Mouse (Mus musculus) heart, embryonic 11.5 days (tissue): ENCODE data around the gene Nupr1. TPM values are rescaled to one million over a fixed set of nuclear protein-coding genes. Genes with fewer than 3 reads are reported as not detected.

ENCODE experiments used
- ATAC-seq: fragments of 200-750 bp; cut with Nextera tagmentation; replicated peaks from 2 replicates; pipeline ENCODE4 v1.8.0; 2017; ENCODE audit warnings: moderate library complexity; ENCODE audit not compliant: insufficient number of reproducible peaks, low FRiP score, low TSS enrichment
- H3K27ac ChIP-seq: fragments of 300-500 bp; sonication (generic); 2 replicates; pipeline ENCODE4 v1.5.1; 2014; ENCODE audit warnings: mild to moderate bottlenecking, low read depth, low read length
- H3K27me3 ChIP-seq: fragments of 300-500 bp; sonication (generic); 2 replicates; pipeline ENCODE4 v1.6.1; 2014; ENCODE audit warnings: mild to moderate bottlenecking, low read length, mixed read lengths; ENCODE audit not compliant: control insufficient read depth, insufficient read depth
- H3K36me3 ChIP-seq: fragments of 300-500 bp; sonication (generic); 2 replicates; pipeline ENCODE4 v1.6.1; 2014; ENCODE audit warnings: mild to moderate bottlenecking, low read length, moderate library complexity, mixed read lengths; ENCODE audit not compliant: control insufficient read depth, insufficient read depth
- H3K4me1 ChIP-seq: fragments of 300-500 bp; sonication (generic); 2 replicates; pipeline ENCODE4 v1.6.1; 2014; ENCODE audit warnings: low read length; ENCODE audit not compliant: control insufficient read depth, insufficient read depth
- H3K4me2 ChIP-seq: fragments of 300-500 bp; sonication (generic); 2 replicates; pipeline ENCODE4 v1.6.1; 2014; ENCODE audit warnings: mild to moderate bottlenecking, moderate library complexity
- H3K4me3 ChIP-seq: fragments of 300-500 bp; sonication (generic); 2 replicates; pipeline ENCODE4 v1.5.1; 2014; ENCODE audit warnings: low read depth, low read length
- H3K9ac ChIP-seq: fragments of 300-500 bp; sonication (generic); 2 replicates; pipeline ENCODE4 v1.6.1; 2014; ENCODE audit warnings: mild to moderate bottlenecking, low read depth, low read length, moderate library complexity
- H3K9me3 ChIP-seq: fragments of 300-500 bp; sonication (generic); replicated peaks from 2 replicates; pipeline ENCODE4 v1.6.1; 2016; ENCODE audit warnings: low read length; ENCODE audit not compliant: control insufficient read depth
- WGBS: fragments of 180-500 bp; shearing (Covaris S2); extraction: QIAGEN DNeasy Blood & Tissue Kit; methylation state at CpG from one replicate; pipeline ENCODE4 v1.1.7; 2014; ENCODE audit not compliant: insufficient replicate concordance; 5-methylcytosine and 5-hydroxymethylcytosine counted together
- polyA plus RNA-seq: library from polyadenylated mRNA; unstranded; fragments of >200 nt; fragmentation: Nextera tagmentation; extraction: Ambion mirVana; gene quantifications from 2 replicates; pipeline ENCODE4 v1.2.1, GENCODE M21; 2014

Nupr1 gene
- 1.2 and 2.8 TPM in 2 replicates for polyA plus RNA-seq

DNA sequence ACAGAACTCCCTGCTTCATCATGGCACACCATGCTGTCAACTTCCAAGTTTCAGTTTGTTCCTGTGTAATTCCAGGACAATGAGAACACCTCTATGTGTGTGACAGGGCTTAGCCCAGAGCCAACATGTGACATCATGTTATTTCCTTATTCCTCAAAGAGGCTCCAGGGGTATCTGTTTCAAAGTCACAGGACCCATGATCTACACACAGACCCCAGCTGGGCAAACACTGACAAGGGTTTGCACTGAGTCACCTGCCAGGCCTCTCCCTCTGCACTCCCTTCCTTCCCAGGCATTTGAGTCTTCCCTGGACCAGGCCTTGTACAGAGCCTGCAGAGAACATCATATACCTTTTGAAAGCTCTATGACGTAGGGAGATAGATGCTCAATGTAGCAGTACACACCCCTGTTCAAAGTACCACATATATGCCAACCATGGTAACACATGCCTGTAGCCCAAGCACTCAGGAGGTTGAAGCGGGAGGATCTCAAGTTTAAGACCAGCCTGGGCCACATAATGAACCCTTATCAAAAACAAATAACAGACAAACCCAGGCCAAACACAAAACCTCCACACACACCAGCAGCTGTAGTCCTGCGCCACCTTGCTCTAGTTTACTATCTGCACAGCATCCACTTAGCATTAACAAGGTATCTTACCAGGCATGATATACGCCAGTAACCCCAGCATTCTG is at the start of gene Nupr1:
Gene Nupr1, minus strand, starts transcription at position 38 of the 695 bp plus-strand sequence.
- H3K27me3 ChIP-seq: no peaks in the 10 kb centered on the region
- no peak within 1 kb of the TSS for H3K27ac ChIP-seq
- H3K9me3 ChIP-seq: no peaks in the 10 kb centered on the region
- no peak within 1 kb of the TSS for H3K4me2 ChIP-seq
- no peak within 1 kb of the TSS for H3K4me3 ChIP-seq
- H3K9ac ChIP-seq: no peak within 1 kb of the TSS
- ATAC-seq: no peak
- no peaks in the 10 kb centered on the region for H3K4me1 ChIP-seq
- no peaks in the 10 kb centered on the region for H3K36me3 ChIP-seq
- 85% methylated on average over 4 of the region's 4 CpGs for WGBS

DNA sequence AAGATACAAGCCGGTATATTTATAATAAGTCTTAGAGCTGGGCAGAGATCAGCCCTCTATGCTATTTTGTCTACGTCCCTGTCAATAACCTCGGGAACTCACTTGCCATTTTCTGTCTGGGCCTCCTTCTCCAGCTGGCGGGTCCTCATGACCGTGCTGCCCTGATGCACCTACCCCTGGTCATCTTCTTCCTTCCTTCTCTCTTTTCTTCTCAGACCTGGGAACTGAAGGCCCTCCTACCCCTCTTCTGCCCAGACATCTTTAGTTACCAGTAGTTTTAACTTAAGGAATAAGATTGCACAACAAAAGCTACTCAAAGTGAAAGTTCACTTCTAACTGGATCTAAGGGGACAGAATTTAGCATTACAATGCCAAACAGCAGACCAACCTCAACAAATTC is 49.0 kb upstream of the Nupr1 start:
- H3K27ac ChIP-seq: no peak overlapping the region
- H3K9me3 ChIP-seq: no peaks in the 10 kb centered on the region
- no peak overlapping the region for H3K9ac ChIP-seq
- no peak overlapping the region for H3K4me3 ChIP-seq
- no peak overlapping the region for H3K4me2 ChIP-seq
- ATAC-seq: no peak
- H3K36me3 ChIP-seq: peaks cover 3% of the 10 kb centered on the region; the same call in 1 of the 2 replicates
- WGBS: 86% methylated on average over 5 of the region's 5 CpGs
- H3K27me3 ChIP-seq: no peaks in the 10 kb centered on the region
- no peaks in the 10 kb centered on the region for H3K4me1 ChIP-seq

DNA sequence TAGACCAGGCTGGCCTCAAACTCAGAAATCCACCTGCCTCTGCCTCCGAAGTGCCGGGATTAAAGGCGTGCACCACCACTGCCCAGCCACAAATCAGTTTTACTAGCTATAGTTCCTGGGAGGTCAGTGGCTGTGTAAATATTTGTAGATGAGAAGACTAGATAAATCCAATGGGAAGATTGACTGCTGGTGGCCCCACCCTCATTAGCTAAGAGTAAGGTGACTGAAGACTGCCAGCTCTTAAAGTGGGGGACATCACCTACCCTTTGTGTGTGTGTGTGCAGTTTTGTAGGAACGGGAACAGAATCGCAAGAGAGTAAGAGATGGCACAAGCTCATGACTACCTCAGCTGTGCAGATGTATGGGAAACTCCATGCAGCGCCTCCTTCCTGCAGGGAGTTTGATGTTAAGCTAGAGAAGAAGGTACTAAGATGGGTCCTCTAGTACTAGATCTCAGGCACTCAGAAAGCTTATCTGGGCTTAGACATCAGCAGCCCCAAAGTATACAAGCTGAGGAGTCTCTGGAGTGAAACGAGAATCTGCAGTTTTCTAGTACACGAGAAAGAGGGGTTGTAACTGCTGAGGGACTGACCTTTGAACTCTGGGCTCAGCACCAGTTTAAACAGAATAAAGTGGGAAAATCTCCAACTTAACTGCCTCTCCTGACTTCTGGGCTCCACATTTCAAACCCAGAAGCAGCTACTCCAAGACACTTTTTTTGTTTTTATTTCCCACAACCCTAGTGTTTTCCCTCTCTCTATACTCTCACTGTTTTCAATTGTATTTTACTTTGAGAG is 48.1 kb upstream of the Nupr1 start:
- Histone ChIP-seq H3K9me3 (no peaks in the 10 kb centered on the region), H3K4me1 (no peaks in the 10 kb centered on the region), H3K4me2 (no peak overlapping the region), H3K9ac (no peak overlapping the region), H3K36me3 (peaks cover 3% of the 10 kb centered on the region; the same call in 1 of the 2 replicates), H3K4me3 (no peak overlapping the region), H3K27me3 (no peaks in the 10 kb centered on the region), H3K27ac (no peak overlapping the region)
- WGBS: 80% methylated on average over 8 of the region's 8 CpGs
- ATAC-seq: no peak

DNA sequence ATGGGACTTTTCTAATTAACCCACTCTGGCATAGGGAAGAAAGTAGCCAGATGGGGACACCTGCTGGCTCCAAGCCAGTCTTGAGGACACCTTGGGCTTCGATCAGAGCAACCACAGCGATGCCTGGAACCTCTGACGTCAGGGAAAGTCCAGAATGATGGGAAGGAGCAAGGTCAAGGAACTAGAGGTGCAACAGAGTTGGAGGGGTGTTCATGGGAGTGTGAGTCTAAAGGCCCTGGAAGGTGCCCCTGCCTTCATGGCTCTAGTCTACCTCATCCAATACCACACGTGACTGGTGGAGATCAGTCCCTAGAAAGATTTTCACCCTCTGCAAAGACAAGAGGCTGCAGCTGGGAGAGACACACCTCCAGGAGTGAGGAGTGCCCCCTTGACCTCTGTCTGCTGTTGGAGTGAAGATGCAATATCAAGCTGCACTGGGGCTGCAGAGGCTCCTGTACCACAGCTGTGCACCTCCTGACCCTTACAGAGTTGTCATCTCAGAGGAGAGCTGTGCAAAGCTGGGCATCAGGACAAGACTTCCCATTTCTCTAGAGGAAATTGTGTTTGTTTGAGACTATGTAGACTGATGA is 46.1 kb upstream of the Nupr1 start:
- Histone ChIP-seq H3K36me3 (peaks cover 7% of the 10 kb centered on the region), H3K4me2 (no peak overlapping the region)

DNA sequence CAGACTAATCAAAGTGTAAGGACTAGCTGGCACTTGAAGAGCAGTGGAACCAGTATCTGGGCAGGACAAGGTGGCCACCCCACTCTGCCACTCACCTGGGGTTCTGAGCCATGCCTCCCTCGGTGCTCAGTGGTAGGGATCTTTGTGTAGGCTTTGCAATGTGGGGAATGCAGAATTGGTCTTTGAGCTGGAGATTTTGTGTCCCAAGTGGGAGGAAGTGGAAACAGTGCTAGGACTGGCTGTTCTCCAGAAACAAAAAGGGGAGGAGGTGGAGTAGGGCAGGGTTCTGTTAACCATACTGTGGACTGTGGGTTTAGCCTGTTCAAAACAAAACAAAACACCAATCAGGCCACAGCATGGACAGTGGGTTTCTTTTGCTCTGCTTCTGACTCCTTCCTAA is 45.5 kb upstream of the Nupr1 start, which contains the start of gene Sult1a1:
Gene Sult1a1, minus strand, starts transcription at position 226 of the 400 bp plus-strand sequence.
- Histone ChIP-seq H3K4me3 (no peak within 1 kb of the TSS), H3K4me1 (no peaks in the 10 kb centered on the region), H3K27ac (peak within 1 kb of the TSS; percentile 13; the same call in 1 of the 2 replicates)

More for the DNA sequence above, 46.1 kb upstream of the Nupr1 start:
- Histone ChIP-seq H3K9me3 (no peaks in the 10 kb centered on the region), H3K9ac (no peak overlapping the region), H3K4me3 (no peak overlapping the region), H3K27ac (no peak overlapping the region), H3K4me1 (no peaks in the 10 kb centered on the region), H3K27me3 (no peaks in the 10 kb centered on the region)
- no peak for ATAC-seq
- 74% methylated on average over 4 of the region's 4 CpGs for WGBS

DNA sequence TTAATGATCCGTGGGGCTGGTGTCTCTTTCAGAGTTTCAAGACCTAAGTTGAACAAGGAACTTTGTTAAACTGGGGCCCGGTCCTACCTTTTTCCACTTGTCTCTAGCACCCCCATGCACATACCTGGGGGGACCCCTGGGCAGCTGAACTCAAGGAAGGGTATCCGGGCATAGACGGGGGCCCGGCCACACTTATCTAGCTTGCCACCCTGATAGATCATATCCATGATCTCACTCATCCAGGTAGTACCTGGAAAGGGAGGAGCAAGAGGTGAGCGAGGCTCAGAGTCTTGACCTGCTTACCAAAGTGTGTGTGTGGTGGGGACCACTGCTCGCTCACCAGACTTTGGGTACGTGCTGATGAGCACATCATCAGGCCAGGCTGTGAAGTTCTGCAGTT is 44.4 kb upstream of the Nupr1 start:
- H3K9me3 ChIP-seq: no peaks in the 10 kb centered on the region
- H3K36me3 ChIP-seq: peaks cover 4% of the 10 kb centered on the region
- H3K9ac ChIP-seq: no peak overlapping the region
- no peak overlapping the region for H3K27ac ChIP-seq
- H3K4me3 ChIP-seq: no peak overlapping the region
- ATAC-seq: no peak
- no peak overlapping the region for H3K4me2 ChIP-seq
- no peaks in the 10 kb centered on the region for H3K27me3 ChIP-seq
- WGBS: 94% methylated on average over 8 of the region's 8 CpGs
- H3K4me1 ChIP-seq: 0 out of 2 replicates have a peak, but pooled peaks cover 4% of the 10 kb centered on the region

More for the DNA sequence above, 45.5 kb upstream of the Nupr1 start, which contains the start of gene Sult1a1:
- H3K36me3 ChIP-seq: peaks cover 7% of the 10 kb centered on the region
- no peak within 1 kb of the TSS for H3K9ac ChIP-seq
- 67% methylated on average over 1 of the region's 1 CpGs for WGBS
- H3K27me3 ChIP-seq: no peaks in the 10 kb centered on the region
- ATAC-seq: no peak
- no peaks in the 10 kb centered on the region for H3K9me3 ChIP-seq
- no peak within 1 kb of the TSS for H3K4me2 ChIP-seq

DNA sequence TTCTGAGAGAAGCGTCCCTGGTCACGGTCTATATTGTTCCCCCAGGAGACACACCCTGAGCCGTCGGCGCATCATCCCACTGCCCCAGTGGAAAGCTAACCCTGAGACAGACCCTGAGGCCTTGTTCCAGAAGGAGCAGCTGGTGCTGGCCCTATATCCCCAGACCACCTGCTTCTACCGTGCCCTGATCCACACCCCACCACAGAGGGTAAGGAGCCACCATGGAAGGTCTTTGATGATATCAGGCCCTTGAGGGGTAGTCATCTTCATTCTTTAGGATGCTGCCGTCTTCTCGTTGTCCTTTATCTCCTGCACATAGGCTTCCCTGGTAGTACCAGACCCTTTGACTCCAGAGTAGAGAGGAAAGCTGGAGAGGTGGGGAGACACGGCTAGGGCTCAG is 41.5 kb upstream of the Nupr1 start:
- H3K9me3 ChIP-seq: no peaks in the 10 kb centered on the region
- H3K9ac ChIP-seq: no peak overlapping the region
- WGBS: 87% methylated on average over 9 of the region's 9 CpGs
- H3K4me3 ChIP-seq: no peak overlapping the region
- no peaks in the 10 kb centered on the region for H3K27me3 ChIP-seq
- H3K27ac ChIP-seq: no peak overlapping the region
- no peak overlapping the region for H3K4me2 ChIP-seq
- no peak for ATAC-seq
- 0 out of 2 replicates have a peak, but pooled peaks cover 4% of the 10 kb centered on the region for H3K4me1 ChIP-seq
- H3K36me3 ChIP-seq: peaks cover 4% of the 10 kb centered on the region

DNA sequence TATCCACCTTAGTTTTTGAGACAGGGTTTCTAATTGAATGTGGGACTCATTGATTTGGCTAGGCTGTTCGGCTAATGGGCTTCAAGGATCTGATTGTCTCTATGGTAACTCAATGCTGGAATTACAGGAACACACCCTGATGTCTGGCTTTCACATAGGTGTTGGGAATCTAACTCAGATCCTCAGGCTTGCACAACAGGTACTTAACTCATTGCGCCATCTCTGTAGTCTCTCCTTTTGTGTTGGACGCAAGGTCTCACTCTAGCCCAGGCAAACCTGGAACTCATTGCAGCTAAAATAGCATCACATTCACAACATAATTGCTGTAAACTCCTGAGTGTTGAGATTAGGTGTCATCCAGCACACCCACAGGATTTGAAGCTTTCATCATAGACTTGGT is 39.5 kb upstream of the Nupr1 start:
- no peak overlapping the region for H3K4me3 ChIP-seq
- 93% methylated on average over 3 of the region's 3 CpGs for WGBS

More for the DNA sequence above, 39.5 kb upstream of the Nupr1 start:
- H3K36me3 ChIP-seq: peaks cover 4% of the 10 kb centered on the region
- no peak overlapping the region for H3K27ac ChIP-seq
- 0 out of 2 replicates have a peak, but pooled peaks cover 4% of the 10 kb centered on the region for H3K4me1 ChIP-seq
- no peaks in the 10 kb centered on the region for H3K27me3 ChIP-seq
- no peaks in the 10 kb centered on the region for H3K9me3 ChIP-seq
- ATAC-seq: no peak
- no peak overlapping the region for H3K4me2 ChIP-seq
- H3K9ac ChIP-seq: no peak overlapping the region
